Mouse (Mus musculus) forelimb bud, embryonic 11.5 days (tissue): ENCODE results near the gene Rab22a.
"Not testable (repeated sequence)": the region's sequence is repeated elsewhere in the genome, so short reads cannot be mapped to it uniquely, and the experiment has no call there.

Source experiments
- DNase-seq: peaks from one replicate; pipeline ENCODE4 v3.0.0-alpha.2; 2012; ENCODE audit warnings: low read depth, low spot score

Gene Rab22a

GRCm38 (mm10) chr2:173719115-173719514 is 59.6 kb downstream of the Rab22a start, which contains the start of gene 1700010B08Rik:
Gene 1700010B08Rik (plus strand): TSS chr2:173719415.
- DNase-seq, result not testable (repeated sequence)

GRCm38 (mm10) chr2:173722251-173722857 is 62.8 kb downstream of the Rab22a start:
- no peak for DNase-seq

GRCm38 (mm10) chr2:173724382-173724781 is 64.8 kb downstream of the Rab22a start:
- no peak for DNase-seq

DNA sequence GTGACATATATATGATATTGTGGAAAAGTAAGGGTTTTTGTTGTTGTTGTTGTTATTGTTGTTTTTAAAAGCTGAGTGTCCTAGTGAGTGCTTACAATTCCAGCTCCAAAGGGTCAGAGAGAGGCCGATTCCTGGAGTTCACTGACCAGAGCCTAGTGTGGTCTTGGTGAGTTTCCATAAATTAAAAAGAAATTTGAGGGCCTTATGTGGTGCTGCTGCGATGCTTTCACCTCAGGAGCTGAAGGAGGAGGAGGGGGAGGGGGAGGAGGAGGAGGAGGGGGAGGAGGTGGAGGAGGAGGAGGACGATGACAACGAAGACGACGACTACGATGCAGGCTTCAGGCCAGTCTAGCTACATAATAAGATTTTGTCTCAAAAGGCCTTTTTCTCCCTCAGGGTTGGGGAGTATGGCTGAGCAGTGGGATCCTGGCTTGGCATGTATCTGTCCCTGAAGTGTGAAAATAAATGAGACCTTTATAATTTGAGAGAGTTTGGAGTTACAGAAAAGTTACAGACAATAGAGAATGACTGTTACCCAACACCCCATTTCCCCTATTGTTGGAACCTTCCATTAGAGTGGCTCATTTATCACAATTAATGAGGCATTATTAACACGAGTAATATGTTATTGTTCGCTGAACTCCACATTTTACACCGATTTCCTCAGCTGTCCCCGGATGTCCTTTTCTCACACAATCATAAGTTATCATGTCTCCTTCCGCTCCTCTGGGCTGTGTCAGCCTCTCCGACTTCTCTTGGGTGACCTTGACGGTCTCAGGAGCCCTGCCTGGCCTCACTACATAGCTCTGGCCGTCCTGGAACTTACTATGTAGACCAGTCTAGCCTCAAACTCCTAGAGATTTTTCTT is 65.6 kb downstream of the Rab22a start:
- DNase-seq, result no peak

- no peak for DNase-seq
Observed at GRCm38 (mm10) chr2:173725819-173726218, 66.3 kb downstream of the Rab22a start.

- no peak for DNase-seq
Observed at GRCm38 (mm10) chr2:173730444-173730966, 70.9 kb downstream of the Rab22a start.

DNA sequence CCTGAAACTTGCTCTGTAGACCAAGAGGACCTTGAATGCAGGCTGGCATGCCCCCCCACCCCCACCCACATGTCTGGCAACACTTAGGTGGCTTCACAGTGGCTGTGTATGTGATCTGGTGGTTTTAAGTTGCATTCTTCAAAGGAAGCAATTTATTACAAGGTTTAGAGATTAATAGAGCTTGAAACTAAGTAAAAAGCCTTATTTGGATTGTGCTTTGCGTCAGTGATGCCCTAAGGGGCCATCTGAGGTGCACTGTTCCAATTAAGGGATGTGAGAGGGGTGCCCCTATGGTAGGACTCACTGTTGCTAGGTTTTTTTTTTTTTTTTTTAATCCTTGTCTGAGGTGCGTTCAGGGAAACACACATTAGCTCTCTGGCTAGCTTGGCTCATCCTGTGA is 74.9 kb downstream of the Rab22a start:
- no peak for DNase-seq

DNA sequence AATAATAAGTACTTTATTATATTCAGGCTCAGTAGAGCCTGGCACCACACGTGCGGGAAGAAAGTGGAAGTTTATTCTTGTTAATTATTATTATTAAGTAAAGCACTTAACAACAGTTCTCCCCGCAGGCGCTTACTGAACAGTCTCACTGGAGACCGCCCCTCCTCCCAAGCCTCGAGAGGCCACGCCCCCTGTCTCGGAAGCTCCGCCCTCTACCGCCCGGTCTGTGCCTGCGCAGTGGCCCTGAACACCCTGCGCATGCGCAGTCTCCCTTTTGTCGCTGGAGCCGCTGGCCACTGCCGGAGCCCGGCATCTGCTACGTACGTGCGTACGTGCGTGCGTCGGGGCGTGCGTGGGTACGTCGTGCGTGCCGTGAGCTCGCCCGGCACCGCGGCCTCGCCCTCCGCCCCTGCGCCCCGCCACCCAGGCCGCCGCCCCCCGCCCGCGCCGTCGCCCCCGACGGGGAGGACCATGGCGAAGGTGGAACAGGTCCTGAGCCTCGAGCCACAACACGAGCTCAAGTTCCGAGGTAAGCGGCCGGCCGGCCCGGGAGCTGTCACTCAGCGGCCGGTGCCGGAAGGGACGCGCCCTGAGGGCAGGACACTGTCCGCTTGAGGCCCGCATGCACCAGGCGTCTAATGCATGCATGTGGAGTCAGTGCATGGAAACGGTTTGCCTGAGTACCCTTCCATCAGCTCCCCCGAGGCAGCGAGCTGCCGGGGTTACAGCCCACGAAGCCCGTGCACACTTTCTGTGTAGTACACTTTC is 77.8 kb downstream of the Rab22a start, which contains the start of gene Vapb:
Gene Vapb, plus strand, starts transcription at position 290 of the 768 bp plus-strand sequence.
- DNase-seq, result peak; percentile 99

DNA sequence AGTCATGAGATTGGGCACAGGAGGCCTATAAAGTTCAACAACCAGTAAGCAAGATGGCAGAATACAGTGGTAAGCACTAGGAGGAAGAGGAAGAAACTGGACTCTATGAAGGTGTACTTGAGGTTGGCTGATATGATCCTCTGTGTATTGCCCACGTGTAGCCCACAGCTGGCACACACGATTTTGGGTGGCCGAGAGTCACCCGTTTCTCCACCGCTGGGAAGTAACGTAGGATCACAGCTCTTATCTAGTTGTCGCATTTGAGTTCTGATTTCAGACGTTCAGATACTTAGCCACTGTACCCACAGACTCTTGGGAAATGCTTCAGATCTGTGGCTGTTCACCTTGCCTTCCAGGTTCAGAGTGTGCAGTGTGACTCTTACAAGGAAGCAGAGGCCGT is 78.7 kb downstream of the Rab22a start:
- DNase-seq, result no peak

- no peak for DNase-seq
Observed at GRCm38 (mm10) chr2:173739107-173739506, 79.5 kb downstream of the Rab22a start.

DNA sequence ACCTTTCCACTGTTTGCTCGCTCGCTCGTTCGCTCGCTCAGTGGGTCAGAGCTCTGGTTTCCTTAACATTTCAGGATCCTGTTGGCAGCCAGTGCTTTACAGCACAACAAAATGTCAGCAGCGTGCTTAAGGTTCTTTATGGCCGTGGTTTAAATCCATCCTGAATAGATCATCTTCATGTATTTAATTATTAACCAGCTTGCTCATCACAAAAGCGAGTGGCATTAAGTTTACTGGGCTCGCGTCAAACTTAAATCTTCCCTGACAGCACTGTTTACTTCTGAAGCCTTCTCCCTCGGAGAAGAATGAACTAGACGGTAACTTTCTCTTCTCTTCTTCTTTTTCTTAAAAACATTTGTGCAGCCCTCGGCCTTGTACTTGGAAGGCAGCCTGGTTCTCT is 82.5 kb downstream of the Rab22a start:
- DNase-seq, result no peak

DNA sequence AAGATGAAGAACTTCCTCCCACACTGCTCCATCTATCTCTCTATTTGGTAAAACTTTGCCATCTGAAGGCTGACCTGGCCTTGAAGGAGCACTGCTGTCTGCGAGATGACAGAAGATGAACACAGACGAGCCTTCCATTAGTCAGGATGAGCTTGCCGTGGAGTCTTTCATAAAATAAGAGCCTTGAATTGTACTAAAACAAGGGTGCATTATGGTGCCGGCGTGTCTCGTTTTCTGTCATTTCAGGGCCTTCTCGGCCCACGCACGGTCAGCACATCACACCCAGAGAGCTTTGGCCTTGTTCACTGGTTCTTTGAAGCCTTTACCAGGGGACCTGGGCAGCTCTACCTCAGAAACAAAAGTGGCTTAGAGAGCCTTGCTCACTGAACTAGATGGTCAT is 83.2 kb downstream of the Rab22a start:
- DNase-seq, result no peak

DNA sequence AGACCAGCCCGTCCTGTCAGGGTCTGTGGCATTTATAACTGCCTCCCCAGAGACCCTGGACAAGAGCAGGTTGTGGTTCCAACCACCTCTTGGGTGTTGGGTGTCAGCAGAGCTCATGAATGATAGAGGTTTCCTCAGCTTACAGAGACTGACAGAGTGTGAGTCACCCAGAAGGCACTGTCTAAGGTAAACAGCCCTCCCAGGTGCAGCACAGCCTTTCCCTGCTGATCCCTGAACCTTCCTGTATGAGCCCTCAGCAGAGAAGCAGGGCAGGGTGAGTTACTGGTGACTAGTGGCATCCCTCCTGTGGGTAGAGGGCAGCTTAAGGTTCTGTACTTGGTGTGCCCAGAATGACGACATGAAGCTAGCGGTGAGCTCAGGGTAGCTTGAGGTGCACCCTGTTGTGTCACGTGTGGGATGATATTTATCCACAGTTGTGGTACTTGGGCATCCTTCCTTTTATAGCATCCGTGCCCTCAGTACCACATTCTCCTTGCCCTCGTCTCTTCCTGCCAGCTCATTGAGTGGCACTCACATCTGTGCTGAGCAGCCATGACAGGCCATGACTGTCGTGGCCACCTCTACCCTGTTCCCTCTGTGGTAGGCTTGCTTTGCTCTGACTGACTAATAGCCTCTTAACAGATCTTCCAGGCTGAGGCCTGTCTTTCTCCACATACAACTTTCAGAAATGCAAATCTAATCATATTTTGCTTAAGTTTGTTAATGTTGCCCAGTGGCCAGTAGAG is 84.7 kb downstream of the Rab22a start:
- no peak for DNase-seq

- DNase-seq, result no peak
Observed at GRCm38 (mm10) chr2:173748961-173749659, 89.5 kb downstream of the Rab22a start.

GRCm38 (mm10) chr2:173755433-173756144 is 96.0 kb downstream of the Rab22a start:
- DNase-seq, result no peak
